Comparison of ENCODE assay signal across 9 mouse cellular contexts in genomic region chr11:47377421-47377820, GRCm38 (mm10).
DNase-seq lines count a peak whose midpoint lies in the region; ATAC-seq lines count a peak whose summit lies in the region.
"Had no signal": no experiment of that assay in that cellular context is flagged by ENCODE, and none has a peak within 500 bp of the region (broad histone marks: within the 10 kb centered on the region; RNA-seq: fewer than 3 reads in every experiment).

No protein-coding gene starts in this region.

- H3K4me2 ChIP-seq in intestine, embryonic 15.5 days (replicated peaks): 0 out of 2 replicates have a peak overlapping the region, but pooled peaks have one; percentile 2
- no peak overlapping the region for H3K4me2 ChIP-seq in forebrain, embryonic 11.5 days (ENCODE audit: low read depth, low read length, severe bottlenecking)

- DNase-seq in heart, adult 11 months: peak; percentile 95
- DNase-seq in heart, postnatal 25 days (ENCODE audit: low spot score): no peak
- DNase-seq in ZHBTc4 (ENCODE audit: low read depth, low spot score): peak; percentile 12
- DNase-seq in gastrocnemius, postnatal 36 days: peak; percentile 11 to 29
- no peak for DNase-seq in forebrain, embryonic 11.5 days (ENCODE audit: low spot score)
- no peak for DNase-seq in kidney, adult 11 months
- no peak for DNase-seq in spleen, adult 12 weeks (ENCODE audit: low spot score)
- DNase-seq: kidney, adult 9 months had no signal

- H3K4me3 ChIP-seq in intestine, embryonic 15.5 days (replicated peaks): no peak overlapping the region
- H3K4me3 ChIP-seq in forebrain, embryonic 11.5 days (ENCODE audit: low read depth, low read length): no peak overlapping the region

- intact Hi-C loops in heart, postnatal 25 days (cut with DNase I): no loop called here
- intact Hi-C loops in gastrocnemius, postnatal 36 days (cut with DNase I): loop anchor here (5.0 kb wide), 1 partner anchor 130 kb away; no protein-coding TSS in a partner anchor

- H3K27ac ChIP-seq in intestine, embryonic 15.5 days: no peak overlapping the region
- no peak overlapping the region for H3K27ac ChIP-seq in forebrain, embryonic 11.5 days (ENCODE audit: low read depth, low read length)

- 0 out of 2 replicates have a peak, but pooled peaks cover 4% of the 10 kb centered on the region for H3K4me1 ChIP-seq in intestine, embryonic 15.5 days (replicated peaks)
- peaks cover 6% of the 10 kb centered on the region; the same call in 1 of the 2 replicates for H3K4me1 ChIP-seq in forebrain, embryonic 11.5 days (replicated peaks; ENCODE audit: control insufficient read depth, insufficient read depth, low read length)

- H3K9me3 ChIP-seq in intestine, embryonic 15.5 days: no peaks in the 10 kb centered on the region
- no peaks in the 10 kb centered on the region for H3K9me3 ChIP-seq in forebrain, embryonic 11.5 days (ENCODE audit: control insufficient read depth, low read length)

- 63% methylated on average over 6 of the region's 6 CpGs for WGBS in intestine, embryonic 15.5 days
- WGBS in forebrain, embryonic 11.5 days: 69% methylated on average over 6 of the region's 6 CpGs

- H3K36me3 ChIP-seq in intestine, embryonic 15.5 days: no peaks in the 10 kb centered on the region
- H3K36me3 ChIP-seq in forebrain, embryonic 11.5 days (ENCODE audit: control insufficient read depth, insufficient read depth, low read length): no peaks in the 10 kb centered on the region

- ATAC-seq in intestine, embryonic 15.5 days: no peak
- ATAC-seq in forebrain, embryonic 11.5 days (replicated peaks; ENCODE audit: low FRiP score): no peak

- H3K27me3 ChIP-seq in intestine, embryonic 15.5 days (replicated peaks): no peaks in the 10 kb centered on the region
- H3K27me3 ChIP-seq in forebrain, embryonic 11.5 days (ENCODE audit: control insufficient read depth, insufficient read depth, low read length): no peaks in the 10 kb centered on the region

- no peak overlapping the region for H3K9ac ChIP-seq in intestine, embryonic 15.5 days
- no peak overlapping the region for H3K9ac ChIP-seq in forebrain, embryonic 11.5 days (ENCODE audit: low read length)

Comparison
In these comparisons a context has a peak if more than half of its experiments do, and no peak if none do; other contexts are left out.
1. DNase-seq: peak in heart, adult 11 months (single experiment), ZHBTc4 (single experiment) and gastrocnemius, postnatal 36 days (2 of 2); none in heart, postnatal 25 days (single experiment), forebrain, embryonic 11.5 days (single experiment), kidney, adult 11 months (single experiment) and spleen, adult 12 weeks (single experiment).